Mouse (Mus musculus): Measurements from ENCODE around the gene 2810459M11Rik. TPM values are rescaled to one million over a fixed set of nuclear protein-coding genes. Genes with fewer than 3 reads are reported as not detected.
"Not testable (repeated sequence)": the region's sequence is repeated elsewhere in the genome, so short reads cannot be mapped to it uniquely, and the experiment has no call there.

Gene 2810459M11Rik
- 0.75 and 0.78 TPM in 2 replicates for polyA plus RNA-seq (2012; rRNA removed)

GRCm38 (mm10) chr1:86045848-86046805 lies at the start of gene 2810459M11Rik:
2810459M11Rik (plus strand) TSS chr1:86045863.
- peak; percentile 43 for DNase-seq (ENCODE audit: low spot score)

GRCm38 (mm10) chr1:85997221-85997620 lies 48.4 kb upstream of the 2810459M11Rik start:
- no peak for DNase-seq (ENCODE audit: low spot score)

GRCm38 (mm10) chr1:85998012-85998411 lies 47.7 kb upstream of the 2810459M11Rik start:
- no peak for DNase-seq (ENCODE audit: low spot score)

GRCm38 (mm10) chr1:85999853-86000570 lies 45.7 kb upstream of the 2810459M11Rik start:
- no peak for DNase-seq (ENCODE audit: low spot score)

GRCm38 (mm10) chr1:86005540-86005939 lies 40.1 kb upstream of the 2810459M11Rik start:
- no peak for DNase-seq (ENCODE audit: low spot score)

- DNase-seq (ENCODE audit: low spot score), result no peak
Measured at GRCm38 (mm10) chr1:86006040-86006439, 39.6 kb upstream of the 2810459M11Rik start.

GRCm38 (mm10) chr1:86007778-86008177 lies 37.9 kb upstream of the 2810459M11Rik start:
- DNase-seq (ENCODE audit: low spot score), result peak; percentile 61

GRCm38 (mm10) chr1:86015758-86016157 lies 29.9 kb upstream of the 2810459M11Rik start:
- DNase-seq (ENCODE audit: low spot score), result not testable (repeated sequence)

- no peak for DNase-seq (ENCODE audit: low spot score)
Measured at GRCm38 (mm10) chr1:86016516-86016915, 29.1 kb upstream of the 2810459M11Rik start, which contains the start of gene Spata3. Spata3 (plus strand) TSS chr1:86016816.

GRCm38 (mm10) chr1:86018235-86019055 lies 27.2 kb upstream of the 2810459M11Rik start:
- peak; percentile 33 for DNase-seq (ENCODE audit: low spot score)

GRCm38 (mm10) chr1:86021365-86021989 lies 24.2 kb upstream of the 2810459M11Rik start:
- no peak for DNase-seq (ENCODE audit: low spot score)

GRCm38 (mm10) chr1:86032273-86032987 lies 13.2 kb upstream of the 2810459M11Rik start:
- DNase-seq (ENCODE audit: low spot score), result no peak

GRCm38 (mm10) chr1:86038191-86038951 lies 7.3 kb upstream of the 2810459M11Rik start:
- no peak for DNase-seq (ENCODE audit: low spot score)

GRCm38 (mm10) chr1:86040131-86040530 lies 5.5 kb upstream of the 2810459M11Rik start:
- no peak for DNase-seq (ENCODE audit: low spot score)

GRCm38 (mm10) chr1:86040817-86041216 lies 4.8 kb upstream of the 2810459M11Rik start:
- no peak for DNase-seq (ENCODE audit: low spot score)

- DNase-seq (ENCODE audit: low spot score), result no peak
Measured at GRCm38 (mm10) chr1:86045056-86045455, 607 bp upstream of the 2810459M11Rik start.

- no peak for DNase-seq (ENCODE audit: low spot score)
Measured at GRCm38 (mm10) chr1:86046833-86047563, 1.3 kb downstream of the 2810459M11Rik start.

- DNase-seq (ENCODE audit: low spot score), result no peak
Measured at GRCm38 (mm10) chr1:86048231-86048630, 2.6 kb downstream of the 2810459M11Rik start.

GRCm38 (mm10) chr1:86048744-86049143 lies 3.1 kb downstream of the 2810459M11Rik start:
- no peak for DNase-seq (ENCODE audit: low spot score)
